Mouse (Mus musculus) CD4-positive, CD25-positive, alpha-beta regulatory T cell, adult 2 months (primary cell): ENCODE measurements around the gene Vps37c.

Experiments
- DNase-seq: peaks from one replicate; pipeline ENCODE4 v3.0.0-alpha.2; 2012; ENCODE audit warnings: low read depth, low spot score

Vps37c gene

DNA sequence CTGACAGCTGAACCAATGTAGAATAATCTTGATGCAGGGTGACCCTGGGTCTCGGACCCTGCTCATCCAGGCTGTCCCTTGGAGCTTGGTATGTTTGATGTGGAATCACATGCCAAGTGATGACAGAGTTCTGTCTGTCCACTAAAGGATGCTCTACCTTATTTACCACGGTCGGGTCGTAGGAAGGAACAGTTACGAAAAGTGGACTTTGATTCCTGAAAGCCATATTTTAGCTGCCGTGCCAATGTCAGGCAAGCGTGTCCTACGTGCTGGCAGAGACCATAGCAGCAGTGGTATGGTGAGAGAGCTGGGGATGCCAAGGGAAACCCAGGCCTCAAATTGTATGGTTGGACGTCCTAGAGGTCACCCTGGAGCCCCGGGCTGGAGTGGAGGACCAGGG is 25.0 kb downstream of the Vps37c start:
- DNase-seq: no peak

DNA sequence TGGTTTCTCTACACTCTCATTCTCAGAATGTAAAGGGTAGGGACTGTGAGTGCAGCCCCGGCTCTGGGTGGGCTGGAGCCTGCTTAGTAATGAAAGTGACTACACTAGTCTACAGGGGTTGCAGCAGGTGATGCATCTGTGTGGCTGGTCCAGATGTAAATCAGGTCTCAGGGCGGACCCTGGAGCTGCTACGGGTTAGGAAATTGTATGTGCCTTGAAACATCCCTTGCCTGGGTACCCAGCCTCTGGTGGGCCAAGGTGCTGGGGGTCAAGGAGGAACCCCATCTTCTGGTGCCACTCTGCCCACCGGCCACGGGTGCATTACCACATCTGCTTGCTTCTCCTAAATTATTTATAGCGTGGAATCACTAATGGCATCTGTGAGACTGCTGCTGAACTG is 25.6 kb downstream of the Vps37c start:
- DNase-seq: no peak

DNA sequence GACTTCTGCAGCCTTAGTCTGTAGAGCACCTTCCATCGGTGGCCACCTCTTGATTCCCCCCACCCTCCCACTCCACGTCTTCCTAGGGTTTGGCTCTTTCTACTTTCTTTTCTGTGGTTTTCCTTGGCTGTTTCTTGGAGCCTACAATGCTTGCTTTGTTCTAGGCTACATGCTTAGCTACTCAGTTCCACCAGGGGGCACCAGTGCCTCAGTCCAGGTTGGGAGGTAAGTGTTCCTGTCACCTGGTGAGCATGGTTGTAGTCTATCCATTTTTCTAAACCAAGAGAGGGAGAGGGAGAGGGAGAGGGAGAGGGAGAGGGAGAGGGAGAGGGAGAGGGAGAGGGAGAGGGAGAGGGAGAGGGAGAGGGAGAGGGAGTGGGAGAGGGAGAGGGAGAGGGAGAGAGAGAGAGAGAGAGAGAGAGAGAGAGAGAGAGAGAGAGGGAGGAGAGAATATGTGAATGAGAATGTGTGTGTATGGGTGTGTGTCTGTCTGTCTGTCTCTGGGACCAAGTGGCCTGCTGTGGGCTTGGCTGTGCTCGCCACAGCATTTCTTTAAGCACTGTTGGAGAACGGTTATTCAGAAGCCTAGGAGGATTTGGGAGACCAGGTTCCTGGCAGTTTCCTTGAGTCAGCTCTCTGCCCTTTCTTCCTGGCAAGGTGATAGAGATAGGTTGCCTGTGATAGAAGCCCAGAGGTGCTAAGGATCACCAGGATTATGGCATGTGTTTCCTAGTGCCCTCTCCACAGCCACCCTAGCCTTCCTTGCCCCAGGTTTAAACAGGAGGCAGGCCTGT is 26.3 kb downstream of the Vps37c start:
- DNase-seq: peak; percentile 92

DNA sequence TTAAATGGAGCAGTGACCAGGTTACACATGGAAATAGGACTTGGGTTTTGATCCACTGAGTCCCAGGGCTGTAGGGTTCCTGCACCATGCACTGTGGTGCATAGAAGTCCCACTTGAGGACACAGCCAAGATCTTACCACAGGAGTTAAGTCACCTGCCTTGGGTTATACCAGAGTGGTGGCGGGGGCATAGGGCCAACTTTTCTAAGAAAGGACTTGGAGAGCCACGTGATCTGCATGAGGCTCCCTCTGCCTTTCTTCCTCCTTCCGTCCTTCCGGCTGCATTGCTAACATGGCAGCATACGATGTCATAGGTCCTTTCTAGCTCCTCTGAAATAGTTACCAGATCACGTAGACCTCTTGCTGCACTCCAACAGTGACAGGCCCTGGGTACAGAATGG is 26.9 kb downstream of the Vps37c start:
- DNase-seq: peak; percentile 58

DNA sequence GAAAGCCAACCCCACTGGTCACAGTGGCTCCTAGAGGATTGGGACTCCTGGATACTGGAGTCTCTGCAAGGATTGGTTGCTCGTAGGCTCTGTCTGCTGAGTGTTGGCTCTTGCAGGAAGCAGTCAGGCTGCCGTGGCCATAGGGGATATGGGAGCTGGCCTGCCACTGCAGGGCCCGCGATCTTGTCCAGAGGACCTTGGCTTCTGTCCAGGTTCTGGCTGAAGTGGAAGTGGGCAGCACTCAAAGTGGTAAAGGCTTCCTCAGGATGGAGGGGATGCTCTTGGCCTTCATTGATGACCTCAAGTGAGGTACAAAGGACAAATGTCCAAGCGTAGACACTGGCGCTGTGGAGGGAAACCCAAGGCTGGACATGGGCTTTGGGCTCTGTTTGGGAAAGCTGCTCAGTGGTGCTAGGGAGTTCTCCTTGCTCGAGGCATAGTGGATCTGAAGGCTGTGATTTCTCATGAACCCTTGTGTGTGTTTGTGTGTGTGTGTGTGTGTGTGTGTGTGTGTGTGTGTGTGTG is 29.8 kb downstream of the Vps37c start:
- DNase-seq: peak; percentile 12

DNA sequence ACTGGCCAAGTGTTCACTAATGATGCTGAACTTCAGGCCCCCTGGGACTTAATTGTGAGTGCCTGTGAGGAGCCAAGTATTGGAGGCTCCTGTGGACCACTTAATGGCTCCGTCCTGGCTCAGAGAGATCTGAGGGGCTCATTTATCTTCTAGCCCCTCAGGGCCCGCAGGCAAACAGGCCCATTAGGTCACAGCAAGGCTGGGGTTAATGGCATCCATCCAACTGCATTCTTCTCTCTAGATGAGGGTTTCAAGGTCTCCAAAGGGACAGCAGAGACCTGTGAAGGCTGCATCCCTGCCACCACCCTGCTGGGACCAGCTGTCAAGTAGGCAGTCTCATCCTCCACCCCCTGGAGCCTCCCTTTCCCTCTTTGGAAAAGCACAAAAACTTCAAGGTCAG is 31.2 kb downstream of the Vps37c start:
- DNase-seq: no peak

DNA sequence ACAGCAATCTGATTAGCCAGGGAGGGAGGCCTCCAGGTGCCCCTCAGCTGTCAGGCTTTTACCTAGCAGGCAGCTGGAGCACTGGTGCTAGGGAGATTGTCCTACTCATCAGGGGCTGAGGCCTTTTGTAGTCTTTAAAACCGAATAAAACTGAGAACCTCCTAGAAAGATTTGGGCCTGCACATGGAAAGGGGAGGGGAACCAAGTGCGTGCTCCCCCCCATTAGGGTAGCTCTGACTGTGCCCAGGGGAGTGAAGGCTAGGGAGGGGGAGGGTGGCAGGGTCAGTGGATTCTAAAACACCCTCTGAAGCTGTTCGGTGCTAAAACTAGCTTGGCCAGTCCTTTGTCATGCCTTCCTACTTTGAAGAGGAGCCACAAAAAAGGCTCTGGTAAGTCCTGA is 32.0 kb downstream of the Vps37c start:
- DNase-seq: no peak

DNA sequence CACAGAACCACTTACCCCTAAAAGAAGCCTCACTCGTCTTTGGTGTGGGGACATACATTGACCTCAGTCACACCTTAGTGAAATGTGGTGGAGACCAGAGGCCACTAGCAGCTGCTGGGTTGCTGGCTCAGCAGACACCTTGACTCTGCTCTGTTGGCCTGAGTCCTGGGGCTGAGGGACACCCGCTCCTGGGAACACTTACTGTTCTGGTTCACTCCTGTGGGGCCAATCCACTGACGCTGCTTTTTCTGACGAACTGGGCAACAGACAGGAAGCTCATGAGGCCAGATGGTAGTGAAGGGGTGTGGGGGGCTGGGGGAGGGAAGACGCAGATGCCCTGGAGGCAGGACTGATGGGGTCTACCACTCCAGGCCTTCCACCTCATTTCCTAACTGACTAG is 32.5 kb downstream of the Vps37c start:
- DNase-seq: peak; percentile 8

DNA sequence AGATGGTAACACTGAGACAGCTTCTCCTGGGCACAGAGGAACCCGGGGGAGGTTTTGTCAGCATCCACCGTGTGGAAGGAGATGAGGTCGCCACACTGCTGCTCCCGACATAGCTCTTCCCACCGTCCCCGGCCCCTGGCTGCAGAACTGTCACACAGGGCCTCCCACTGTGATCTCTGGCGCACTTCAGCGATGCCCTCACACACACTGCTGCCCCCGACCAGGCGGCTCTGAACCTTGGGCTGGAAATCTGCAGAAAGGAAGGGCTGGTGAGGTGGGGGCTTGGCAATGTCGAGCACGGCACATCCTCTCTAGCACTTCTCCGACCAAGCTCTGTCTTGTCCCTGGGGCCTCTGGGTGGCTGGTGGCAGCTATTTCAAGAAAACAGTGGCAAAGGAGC is 34.5 kb downstream of the Vps37c start:
- peak; percentile 9 for DNase-seq

DNA sequence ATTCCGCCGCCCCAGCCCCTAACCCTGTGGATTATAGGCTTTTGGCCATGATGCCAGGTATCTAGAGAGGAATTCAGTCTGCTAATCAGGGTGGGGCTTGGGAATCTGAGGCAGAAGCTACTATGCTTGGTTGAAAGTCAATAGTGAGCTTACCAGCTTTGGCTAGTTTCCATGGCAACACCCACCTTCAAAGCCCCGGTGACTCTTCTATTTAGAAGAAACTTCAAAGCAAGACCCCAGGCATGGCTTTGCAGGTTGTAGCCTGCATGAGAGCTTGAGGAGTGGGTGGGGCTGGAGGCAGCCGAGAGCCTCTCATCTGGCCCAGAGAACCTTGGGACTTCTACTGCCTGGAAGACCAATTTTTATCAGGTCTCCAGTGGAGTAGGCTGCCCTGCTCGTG is 35.1 kb downstream of the Vps37c start:
- peak; percentile 55 for DNase-seq

DNA sequence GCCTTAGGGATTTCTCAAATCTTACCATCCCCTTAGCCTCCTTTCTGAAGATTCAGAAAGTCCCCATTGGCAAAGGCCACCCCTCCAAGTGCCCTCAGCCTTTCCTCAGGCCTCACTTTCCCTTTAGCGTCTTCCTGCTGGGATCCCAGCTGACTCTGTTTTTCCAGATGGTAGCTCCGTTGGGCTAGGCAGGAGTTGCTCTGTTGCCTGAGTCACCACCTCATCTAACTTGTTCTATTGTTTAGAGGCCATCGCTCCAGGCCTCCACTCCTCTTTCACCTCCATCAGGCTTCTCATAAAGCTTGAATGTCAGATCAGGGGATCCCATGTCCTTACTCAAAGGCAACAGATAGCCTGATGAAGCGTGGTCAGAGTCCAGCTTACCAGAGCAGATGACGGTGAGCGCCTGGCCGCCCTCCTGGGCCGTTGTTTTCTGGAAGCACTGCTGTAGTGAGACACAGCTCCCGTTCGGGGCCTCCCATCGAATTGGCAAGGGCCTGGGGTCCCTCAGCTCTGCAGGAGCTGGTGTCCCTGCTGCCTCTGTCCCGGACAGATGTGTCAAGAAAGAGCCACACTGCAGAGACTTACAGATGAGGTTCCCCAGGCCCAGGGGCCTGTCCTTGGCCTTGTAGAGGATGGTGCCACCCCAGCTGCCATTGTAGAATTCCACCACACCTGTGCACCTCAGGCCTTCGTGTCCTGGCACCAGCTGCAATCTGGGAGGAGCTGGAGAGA is 36.3 kb downstream of the Vps37c start:
- DNase-seq: no peak

DNA sequence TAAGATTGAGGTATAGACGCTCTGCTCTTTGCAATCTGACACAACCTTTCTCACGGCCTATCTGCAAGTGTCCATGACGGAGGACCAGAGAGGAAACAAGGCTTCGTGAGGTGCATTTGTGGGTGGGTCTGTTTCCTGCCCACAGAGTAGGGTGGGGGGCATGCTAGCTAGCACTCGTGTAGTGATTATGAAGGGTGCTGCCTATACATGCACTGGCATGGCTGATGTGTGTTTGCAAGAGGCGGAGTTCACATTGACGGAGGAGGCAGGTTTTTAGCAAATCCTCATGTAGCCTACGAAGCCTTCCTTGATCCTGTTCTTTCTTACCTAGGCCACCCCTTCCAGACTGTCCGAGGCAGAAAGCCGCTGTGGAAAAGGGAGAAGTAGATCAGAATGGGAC is 41.4 kb downstream of the Vps37c start:
- DNase-seq: peak; percentile 71

DNA sequence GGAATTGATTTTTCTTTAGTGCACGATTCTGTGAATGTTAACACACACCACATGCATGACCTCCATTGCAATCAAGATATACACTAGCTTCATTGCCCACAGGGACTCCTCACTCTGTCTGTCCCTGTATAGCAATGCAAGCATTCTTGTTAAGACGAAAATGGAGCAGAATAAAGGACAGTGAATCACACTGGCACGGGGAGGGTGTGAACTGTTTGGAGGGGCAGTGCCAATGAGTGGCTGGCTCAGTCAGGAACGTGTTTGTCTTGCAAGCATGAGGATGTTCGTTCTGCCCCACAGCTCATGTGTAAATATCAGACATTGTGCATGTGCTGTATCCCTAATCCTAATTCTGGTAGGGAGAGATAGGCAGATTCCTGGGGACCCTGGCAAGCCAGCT is 41.9 kb downstream of the Vps37c start:
- no peak for DNase-seq

DNA sequence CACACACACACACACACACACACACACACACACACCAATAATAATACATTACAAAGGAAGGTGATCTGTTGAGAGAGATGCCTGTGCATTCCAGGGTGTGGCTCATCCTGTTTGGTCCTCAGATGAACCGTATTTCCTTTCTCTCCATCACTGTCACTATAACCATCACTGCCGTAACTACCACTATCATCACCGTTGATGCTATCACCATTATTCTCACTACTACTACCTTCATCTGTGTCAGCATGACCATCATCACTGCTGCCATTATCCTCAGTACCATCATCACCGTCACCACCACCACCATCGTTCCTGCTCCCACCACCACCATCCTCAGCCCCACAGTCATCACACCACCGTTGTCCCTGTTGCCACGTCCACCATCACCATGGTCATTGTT is 43.4 kb downstream of the Vps37c start:
- peak; percentile 82 for DNase-seq

DNA sequence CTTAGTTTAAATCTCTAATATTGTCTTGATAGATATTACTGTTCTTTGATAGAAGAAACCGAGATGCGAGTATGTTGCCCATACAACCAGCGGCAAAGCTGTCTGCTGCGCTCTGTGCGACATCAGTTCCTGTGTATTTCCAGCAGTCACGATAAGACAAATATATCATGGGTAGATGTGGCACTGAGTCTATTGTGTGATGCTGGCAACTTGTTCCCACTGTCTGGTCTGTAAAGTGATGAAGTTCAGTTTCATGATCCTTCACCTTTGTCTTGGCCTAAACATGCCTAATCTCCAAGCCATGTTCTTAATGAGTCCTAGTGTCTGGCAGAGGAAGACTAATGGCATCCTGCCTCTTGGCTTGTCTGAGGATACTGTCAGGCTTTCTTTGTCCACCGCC is 44.2 kb downstream of the Vps37c start:
- peak; percentile 64 for DNase-seq

DNA sequence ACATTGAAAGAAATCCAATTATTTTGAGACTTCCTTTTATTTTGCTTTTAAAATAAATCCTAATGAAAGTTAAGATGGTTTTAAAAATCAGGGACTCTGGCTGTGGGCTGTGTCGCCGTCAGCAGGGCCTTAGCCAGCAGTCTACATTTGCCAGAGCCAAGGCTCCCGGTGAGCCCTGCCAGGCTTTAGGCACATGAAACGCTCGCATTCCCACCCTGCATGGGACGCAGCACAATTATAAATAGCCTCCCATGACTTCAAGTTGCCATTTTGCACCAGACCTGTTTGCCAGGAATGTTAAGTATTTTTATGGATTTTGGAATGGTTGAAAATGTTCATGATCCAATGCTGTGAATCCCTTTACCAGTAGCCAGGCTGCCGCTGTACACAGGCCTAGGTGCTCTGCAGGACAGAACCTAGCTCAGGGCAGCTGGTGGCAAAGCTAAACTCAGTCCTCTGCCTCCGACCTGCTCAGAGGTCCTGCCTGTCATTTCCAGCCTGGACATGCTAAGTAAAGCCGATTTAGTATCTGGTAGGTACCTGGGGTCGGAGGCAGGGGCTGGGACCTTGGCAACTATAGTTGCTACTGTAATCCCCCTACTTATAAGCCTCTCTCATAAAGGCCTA is 45.1 kb downstream of the Vps37c start:
- DNase-seq: no peak

DNA sequence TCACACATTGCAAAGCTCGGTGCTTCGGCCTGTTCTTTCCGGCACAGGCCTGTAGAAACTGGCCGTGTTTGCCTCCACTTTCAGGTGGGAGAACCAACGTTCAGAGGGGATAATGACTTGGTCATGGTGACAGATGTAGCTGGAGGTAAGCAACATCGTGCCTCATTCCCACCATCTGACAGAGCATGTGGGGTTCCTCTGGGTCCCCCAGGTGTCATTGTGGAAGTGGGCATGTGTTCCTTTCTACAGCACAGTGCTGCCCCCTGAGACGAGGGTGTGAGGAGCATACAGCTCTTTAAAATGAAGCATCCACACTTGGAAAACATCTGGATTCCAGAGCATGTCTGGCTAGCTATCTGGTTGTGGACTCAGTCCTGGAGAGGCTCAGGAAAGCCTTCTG is 46.0 kb downstream of the Vps37c start:
- DNase-seq: peak; percentile 54

DNA sequence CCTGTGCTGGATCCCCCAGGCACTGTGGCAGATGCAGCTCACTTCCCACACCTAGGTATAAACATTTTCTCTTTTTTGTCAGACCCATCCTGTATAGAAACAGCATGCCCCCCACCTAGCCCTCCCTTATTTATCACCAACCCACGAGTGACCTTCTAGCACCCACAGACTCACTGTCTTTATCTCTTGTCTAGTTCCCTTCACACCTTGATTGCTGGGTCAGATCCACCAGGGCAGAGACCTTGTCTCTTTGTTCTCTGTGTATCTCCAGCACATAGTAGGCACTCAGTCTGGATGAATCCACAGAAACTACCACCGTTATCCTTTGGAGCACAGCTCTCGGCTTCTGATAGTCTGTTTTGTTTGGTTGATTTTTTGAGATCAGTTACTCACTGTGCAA is 46.5 kb downstream of the Vps37c start:
- no peak for DNase-seq

DNA sequence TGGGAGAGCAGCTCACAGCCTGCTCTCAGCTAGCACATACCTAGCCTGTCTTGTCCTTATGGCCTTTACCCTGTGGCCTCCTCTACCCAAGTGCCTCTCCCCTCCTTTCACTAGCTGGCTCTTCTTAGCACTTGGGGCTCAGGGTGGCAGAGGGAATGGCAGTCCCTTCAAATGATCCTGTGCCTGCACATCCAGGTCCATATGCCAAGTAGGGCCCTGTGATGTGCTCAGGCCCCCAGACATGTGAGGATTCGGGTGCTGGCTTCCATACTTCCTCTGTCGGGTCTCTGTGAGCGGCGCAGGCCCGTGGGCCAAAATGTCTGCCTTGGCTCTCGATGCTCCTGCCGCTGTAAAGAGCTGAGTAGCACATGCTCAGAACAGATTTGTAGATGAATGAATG is 47.3 kb downstream of the Vps37c start:
- peak; percentile 53 for DNase-seq

DNA sequence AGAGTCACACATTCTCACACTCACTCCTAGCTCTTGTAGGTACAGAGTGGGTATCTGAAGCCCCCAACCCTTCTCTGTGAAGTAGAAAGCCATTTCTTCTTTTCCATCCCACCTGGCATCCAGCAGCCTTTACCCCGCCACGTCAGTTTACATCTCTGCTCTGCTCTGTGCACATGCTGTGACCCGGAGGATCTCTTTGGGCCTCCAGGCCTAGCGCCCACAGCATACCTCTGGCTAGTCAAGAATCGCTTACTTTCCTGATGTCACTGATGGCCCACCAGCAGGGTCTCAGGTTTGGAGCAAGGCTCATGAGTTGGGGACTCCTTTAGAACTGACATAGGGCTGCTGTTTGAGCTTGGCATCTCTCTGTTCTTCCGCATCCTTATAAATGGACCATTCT is 49.5 kb downstream of the Vps37c start:
- peak; percentile 40 for DNase-seq

DNA sequence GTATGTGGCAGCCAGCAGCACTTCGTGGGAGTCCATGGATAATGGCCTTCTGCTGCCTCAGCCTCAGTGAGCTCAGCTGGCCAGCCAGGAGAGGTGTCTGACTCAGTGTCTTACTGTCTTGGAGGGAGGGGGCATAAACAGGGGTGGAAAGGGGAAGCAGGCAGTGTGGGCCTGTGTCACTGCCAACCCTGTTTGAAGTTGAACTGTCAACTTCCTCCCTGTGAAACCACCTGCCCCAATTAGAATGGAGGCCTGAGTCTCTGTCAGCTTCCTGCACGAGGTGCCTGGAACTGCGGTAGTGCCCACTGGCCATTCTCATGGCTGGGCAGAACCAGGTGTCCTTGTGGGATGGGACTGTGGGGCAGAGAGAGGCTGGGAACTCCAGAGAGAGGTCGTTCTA is 50.3 kb downstream of the Vps37c start, which contains the start of gene Cd5:
Gene Cd5, minus strand, starts transcription at position 192 of the 400 bp plus-strand sequence.
- DNase-seq: peak; percentile 86

DNA sequence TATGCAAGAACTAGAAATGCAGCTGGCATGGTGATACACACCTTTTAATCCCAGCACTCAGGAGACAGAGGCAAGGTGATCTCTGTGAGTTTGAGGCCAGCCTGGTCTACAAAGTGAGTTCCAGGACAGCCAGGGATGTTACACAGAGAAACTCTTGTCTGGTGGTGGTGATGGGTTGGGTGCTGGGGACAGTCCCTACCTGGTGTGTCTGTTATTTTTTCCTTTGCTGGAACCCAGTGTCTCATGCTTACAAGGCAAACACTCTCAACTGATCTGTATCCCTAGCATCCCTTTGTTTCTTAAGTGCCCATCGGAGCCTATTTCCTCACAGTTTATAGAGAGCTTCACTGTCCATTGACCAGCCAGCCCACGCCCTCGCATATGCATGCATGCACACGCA is 51.4 kb downstream of the Vps37c start:
- peak; percentile 66 for DNase-seq
